Mouse (Mus musculus): ENCODE data around the gene Fmnl1.

DNA sequence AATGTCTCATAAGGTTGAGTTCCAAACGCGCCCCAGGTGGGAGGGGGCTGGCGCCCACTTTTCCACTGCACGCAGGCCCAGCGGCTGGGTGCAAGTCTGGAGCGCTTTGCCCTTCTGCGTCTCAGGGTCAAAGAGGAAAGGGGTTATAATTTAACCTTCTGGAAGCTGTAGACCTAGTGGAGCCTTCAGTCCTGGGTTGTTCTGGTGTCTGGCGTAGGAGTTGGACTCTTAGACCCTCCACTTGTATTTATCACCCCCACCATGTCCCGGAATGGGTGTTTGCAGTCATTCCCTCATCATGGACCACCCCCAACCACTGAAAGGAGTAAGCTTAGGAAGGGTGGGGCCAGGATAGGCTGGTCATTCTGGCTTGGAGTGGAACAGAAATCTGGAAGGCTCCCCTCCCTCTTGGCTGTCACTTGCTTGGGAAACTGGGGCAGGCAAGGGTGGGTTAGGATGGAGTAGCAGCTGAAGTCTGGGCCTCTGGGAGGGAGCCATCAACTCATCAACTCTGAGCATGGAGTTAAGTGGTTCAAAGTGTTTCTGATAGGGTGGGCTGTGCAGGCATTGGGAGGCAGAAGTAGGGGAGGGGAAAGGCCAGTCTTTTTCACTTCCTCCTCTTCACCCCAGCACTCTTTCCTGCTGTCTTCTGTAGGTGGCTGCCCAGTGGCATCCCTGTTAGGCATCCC is 940 bp downstream of the Fmnl1 start:
- TF ChIP-seq CTCF (IDR thresholded peaks at IDR 0.05; ENCODE audit: low read depth, low read length): no peak
- no peak for TF ChIP-seq POLR2A (IDR thresholded peaks at IDR 0.05; ENCODE audit: extremely low read depth, insufficient read depth, low read length)

Data from liver, adult 2 months (tissue).